Mouse (Mus musculus): ENCODE results near the gene Oas1e. TPM values are rescaled to one million over a fixed set of nuclear protein-coding genes. Genes with fewer than 3 reads are reported as not detected.

The Oas1e gene
- polyA plus RNA-seq, 1 experiment from 2014 or later, result not detected

DNA sequence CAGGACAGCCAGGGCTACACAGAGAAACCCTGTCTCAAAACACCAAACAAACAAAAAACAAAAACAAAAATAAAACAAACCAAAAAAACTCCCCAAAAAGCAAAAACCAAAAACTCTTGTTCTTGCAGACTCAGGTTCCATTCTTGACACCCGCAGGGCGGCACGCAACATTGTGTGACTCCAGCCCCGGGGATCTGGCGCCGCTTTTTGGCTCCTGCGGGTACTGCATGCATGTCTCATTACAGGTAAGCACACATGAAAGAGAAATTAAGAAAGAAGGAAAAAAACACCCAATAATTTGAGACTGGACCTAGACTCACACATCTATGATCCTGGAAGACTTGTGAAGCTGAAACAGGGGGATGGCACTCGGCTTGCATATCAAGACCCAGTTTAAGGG lies 30.3 kb downstream of the Oas1e start:
- Histone ChIP-seq H3K27me3 (peaks cover 4% of the 10 kb centered on the region; the same call in 1 of the 2 replicates), H3K4me3 (no peak overlapping the region), H3K27ac (no peak overlapping the region), H3K9me3 (no peaks in the 10 kb centered on the region), H3K36me3 (no peaks in the 10 kb centered on the region), H3K4me2 (no peak overlapping the region), H3K9ac (no peak overlapping the region), H3K4me1 (no peaks in the 10 kb centered on the region)
- WGBS, result 61% methylated on average over 8 of the region's 8 CpGs
- no peak for ATAC-seq (ENCODE audit: borderline replicate concordance, extremely low read depth, low FRiP score, low TSS enrichment)

- ATAC-seq (ENCODE audit: borderline replicate concordance, extremely low read depth, low FRiP score, low TSS enrichment), result 0 out of 2 replicates have a peak, but pooled peaks have one; percentile 35
- peaks cover 4% of the 10 kb centered on the region; the same call in 1 of the 2 replicates for H3K27me3 ChIP-seq
- WGBS, result 24% methylated on average over 6 of the region's 6 CpGs
These were observed 33.4 kb downstream of the Oas1e start for GRCm38 (mm10) chr5:120761901-120762300.

GRCm38 (mm10) chr5:120754215-120754614 lies 41.1 kb downstream of the Oas1e start:
- Histone ChIP-seq H3K4me2 (no peak overlapping the region), H3K4me3 (no peak overlapping the region), H3K4me1 (no peaks in the 10 kb centered on the region), H3K36me3 (no peaks in the 10 kb centered on the region), H3K27ac (no peak overlapping the region), H3K9ac (no peak overlapping the region), H3K9me3 (no peaks in the 10 kb centered on the region), H3K27me3 (no peaks in the 10 kb centered on the region)
- 83% methylated on average over 4 of the region's 4 CpGs for WGBS
- no peak for ATAC-seq (ENCODE audit: borderline replicate concordance, extremely low read depth, low FRiP score, low TSS enrichment)

More at GRCm38 (mm10) chr5:120761901-120762300, 33.4 kb downstream of the Oas1e start:
- Histone ChIP-seq H3K9me3 (no peaks in the 10 kb centered on the region), H3K36me3 (no peaks in the 10 kb centered on the region), H3K9ac (no peak overlapping the region), H3K4me3 (no peak overlapping the region), H3K4me2 (no peak overlapping the region), H3K27ac (no peak overlapping the region), H3K4me1 (no peaks in the 10 kb centered on the region)

GRCm38 (mm10) chr5:120752786-120753185 lies 42.5 kb downstream of the Oas1e start:
- Histone ChIP-seq H3K4me2 (no peak overlapping the region), H3K9ac (no peak overlapping the region), H3K9me3 (no peaks in the 10 kb centered on the region), H3K36me3 (no peaks in the 10 kb centered on the region), H3K27ac (no peak overlapping the region), H3K4me3 (no peak overlapping the region), H3K4me1 (no peaks in the 10 kb centered on the region), H3K27me3 (no peaks in the 10 kb centered on the region)
- ATAC-seq (ENCODE audit: borderline replicate concordance, extremely low read depth, low FRiP score, low TSS enrichment), result no peak
- WGBS, result 70% methylated on average over 3 of the region's 3 CpGs

- H3K4me2 ChIP-seq, result no peak overlapping the region
- no peak overlapping the region for H3K27ac ChIP-seq
- WGBS, result 68% methylated on average over 3 of the region's 3 CpGs
- no peak overlapping the region for H3K4me3 ChIP-seq
- no peak for ATAC-seq (ENCODE audit: borderline replicate concordance, extremely low read depth, low FRiP score, low TSS enrichment)
- no peak overlapping the region for H3K9ac ChIP-seq
- no peaks in the 10 kb centered on the region for H3K27me3 ChIP-seq
- no peaks in the 10 kb centered on the region for H3K36me3 ChIP-seq
- H3K4me1 ChIP-seq, result no peaks in the 10 kb centered on the region
- no peaks in the 10 kb centered on the region for H3K9me3 ChIP-seq
These were observed 44.1 kb downstream of the Oas1e start for GRCm38 (mm10) chr5:120751206-120751605.

GRCm38 (mm10) chr5:120749688-120750087 lies 45.6 kb downstream of the Oas1e start, which contains the start of gene Oas2:
TSS of gene Oas2 (minus strand) at chr5:120749853.
- no peak within 1 kb of the TSS for H3K4me2 ChIP-seq
- H3K4me1 ChIP-seq, result no peaks in the 10 kb centered on the region
- H3K9me3 ChIP-seq, result no peaks in the 10 kb centered on the region
- H3K36me3 ChIP-seq, result no peaks in the 10 kb centered on the region
- no peaks in the 10 kb centered on the region for H3K27me3 ChIP-seq
- ATAC-seq (ENCODE audit: borderline replicate concordance, extremely low read depth, low FRiP score, low TSS enrichment), result no peak
- H3K27ac ChIP-seq, result no peak within 1 kb of the TSS
- no peak within 1 kb of the TSS for H3K9ac ChIP-seq
- WGBS, result 52% methylated on average over 5 of the region's 5 CpGs
- H3K4me3 ChIP-seq, result no peak within 1 kb of the TSS

GRCm38 (mm10) chr5:120746451-120746850 lies 48.9 kb downstream of the Oas1e start:
- H3K36me3 ChIP-seq, result no peaks in the 10 kb centered on the region
- WGBS, result 9% methylated on average over 5 of the region's 5 CpGs
- no peak for ATAC-seq (ENCODE audit: borderline replicate concordance, extremely low read depth, low FRiP score, low TSS enrichment)
- H3K9me3 ChIP-seq, result no peaks in the 10 kb centered on the region
- H3K4me3 ChIP-seq, result no peak overlapping the region
- no peaks in the 10 kb centered on the region; the same call in 1 of the 2 replicates for H3K27me3 ChIP-seq
- H3K27ac ChIP-seq, result no peak overlapping the region
- no peak overlapping the region for H3K4me2 ChIP-seq
- no peak overlapping the region for H3K9ac ChIP-seq
- no peaks in the 10 kb centered on the region for H3K4me1 ChIP-seq

- no peak for ATAC-seq (ENCODE audit: borderline replicate concordance, extremely low read depth, low FRiP score, low TSS enrichment)
- H3K9ac ChIP-seq, result no peak overlapping the region
- no peaks in the 10 kb centered on the region for H3K4me1 ChIP-seq
- H3K9me3 ChIP-seq, result no peaks in the 10 kb centered on the region
- H3K27me3 ChIP-seq, result no peaks in the 10 kb centered on the region; the same call in 1 of the 2 replicates
- H3K27ac ChIP-seq, result no peak overlapping the region
- H3K36me3 ChIP-seq, result no peaks in the 10 kb centered on the region
- WGBS, result 31% methylated on average over 4 of the region's 4 CpGs
- no peak overlapping the region for H3K4me2 ChIP-seq
- no peak overlapping the region for H3K4me3 ChIP-seq
These were observed 53.2 kb downstream of the Oas1e start for GRCm38 (mm10) chr5:120742125-120742524.

Other genes with a start within 250 kb of the Oas1e start
- 18.6 and 20.3 TPM in 2 replicates for gene Tpcn1, start 206.9 kb downstream of the Oas1e start, polyA plus RNA-seq (2015; fragmentation: Nextera tagmentation; extraction: Ambion mirVana)
- gene Iqcd, start 206.5 kb downstream of the Oas1e start, polyA plus RNA-seq (2015; fragmentation: Nextera tagmentation; extraction: Ambion mirVana), result 0.34 and 0.64 TPM in 2 replicates
- 11.1 and 11.6 TPM in 2 replicates for gene Rita1, start 182.9 kb downstream of the Oas1e start, polyA plus RNA-seq (2015; fragmentation: Nextera tagmentation; extraction: Ambion mirVana)
- 37.8 and 41.1 TPM in 2 replicates for gene Ddx54, start 182.8 kb downstream of the Oas1e start, polyA plus RNA-seq (2015; fragmentation: Nextera tagmentation; extraction: Ambion mirVana)
- 0.44 and 0.59 TPM in 2 replicates for gene Cfap73, start 161.3 kb downstream of the Oas1e start, polyA plus RNA-seq (2015; fragmentation: Nextera tagmentation; extraction: Ambion mirVana)
- gene Rasal1, start 146.7 kb downstream of the Oas1e start, polyA plus RNA-seq (2015; fragmentation: Nextera tagmentation; extraction: Ambion mirVana), result 0.05 and 0.27 TPM in 2 replicates
- gene Dtx1, start 83.6 kb downstream of the Oas1e start, polyA plus RNA-seq (2015; fragmentation: Nextera tagmentation; extraction: Ambion mirVana), result 2.5 and 3.8 TPM in 2 replicates
- 0.30 and 0.34 TPM in 2 replicates for gene Oas2, start 45.7 kb downstream of the Oas1e start, polyA plus RNA-seq (2015; fragmentation: Nextera tagmentation; extraction: Ambion mirVana)
- gene Oas3, start 17.9 kb downstream of the Oas1e start, polyA plus RNA-seq (2015; fragmentation: Nextera tagmentation; extraction: Ambion mirVana), result 0.09 and 0.12 TPM in 2 replicates
- 0.33 and 0.49 TPM in 2 replicates for gene Oas1c, start 17.0 kb upstream of the Oas1e start, polyA plus RNA-seq (2015; fragmentation: Nextera tagmentation; extraction: Ambion mirVana)
- gene Oas1f, start 51.8 kb upstream of the Oas1e start, polyA plus RNA-seq (2015; fragmentation: Nextera tagmentation; extraction: Ambion mirVana), result not detected in 2 replicates
- not detected in 2 replicates for gene Oas1h, start 65.9 kb upstream of the Oas1e start, polyA plus RNA-seq (2015; fragmentation: Nextera tagmentation; extraction: Ambion mirVana)
- gene Oas1g, start 92.1 kb upstream of the Oas1e start, polyA plus RNA-seq (2015; fragmentation: Nextera tagmentation; extraction: Ambion mirVana), result 0.66 and 1.0 TPM in 2 replicates
- 1.6 and 1.9 TPM in 2 replicates for gene Oas1a, start 112.0 kb upstream of the Oas1e start, polyA plus RNA-seq (2015; fragmentation: Nextera tagmentation; extraction: Ambion mirVana)
- gene Oas1d, start 119.0 kb upstream of the Oas1e start, polyA plus RNA-seq (2015; fragmentation: Nextera tagmentation; extraction: Ambion mirVana), result not detected in 2 replicates
- gene Rph3a, start 214.6 kb upstream of the Oas1e start, polyA plus RNA-seq (2015; fragmentation: Nextera tagmentation; extraction: Ambion mirVana), result 0.07 TPM in 1 of 2 replicates, not detected in the other